Mouse (Mus musculus) heart, postnatal 4 days (tissue): ENCODE data around the gene Nup98. TPM values are rescaled to one million over a fixed set of nuclear protein-coding genes. Genes with fewer than 3 reads are reported as not detected.
A peak's percentile ranks its signal among the peaks of the same experiment; 100 is the strongest.

ENCODE experiments used
- DNase-seq: peaks from one replicate; pipeline ENCODE4 v3.0.0; 2021
- total RNA-seq, 2 experiments: library from RNA; stranded (reverse); gene quantifications; 2 replicates each; pipeline ENCODE4 v1.2.3; 2021

Gene Nup98
- total RNA-seq, 2 experiments from 2014 or later = 50.3 to 50.7 TPM

- no peak for DNase-seq
These were observed 19.8 kb upstream of the Nup98 start for GRCm38 (mm10) chr7:102229814-102230213.

GRCm38 (mm10) chr7:102228049-102228670 lies 18.2 kb upstream of the Nup98 start:
- DNase-seq = no peak

GRCm38 (mm10) chr7:102226051-102226450 lies 16.1 kb upstream of the Nup98 start:
- no peak for DNase-seq

GRCm38 (mm10) chr7:102223883-102224738 lies 14.1 kb upstream of the Nup98 start:
- peak; percentile 42 for DNase-seq

- peak; percentile 73 for DNase-seq
These were observed 13.0 kb upstream of the Nup98 start for GRCm38 (mm10) chr7:102222830-102223556.

GRCm38 (mm10) chr7:102222336-102222735 lies 12.4 kb upstream of the Nup98 start:
- peak; percentile 59 for DNase-seq

GRCm38 (mm10) chr7:102221899-102222298 lies 11.9 kb upstream of the Nup98 start:
- no peak for DNase-seq

- no peak for DNase-seq
These were observed 1.1 kb upstream of the Nup98 start for GRCm38 (mm10) chr7:102211071-102211470.

GRCm38 (mm10) chr7:102208806-102209363 lies 1.1 kb downstream of the Nup98 start:
- DNase-seq = no peak

- no peak for DNase-seq
These were observed 4.3 kb downstream of the Nup98 start for GRCm38 (mm10) chr7:102205646-102206045.

GRCm38 (mm10) chr7:102204296-102204857 lies 5.6 kb downstream of the Nup98 start:
- no peak for DNase-seq

- DNase-seq = no peak
These were observed 8.8 kb downstream of the Nup98 start for GRCm38 (mm10) chr7:102200996-102201785.

- no peak for DNase-seq
These were observed 9.4 kb downstream of the Nup98 start for GRCm38 (mm10) chr7:102200576-102200975.

GRCm38 (mm10) chr7:102192356-102192755 lies 17.6 kb downstream of the Nup98 start:
- DNase-seq = no peak

- no peak for DNase-seq
These were observed 26.1 kb downstream of the Nup98 start for GRCm38 (mm10) chr7:102183849-102184248.

GRCm38 (mm10) chr7:102170300-102170699 lies 39.7 kb downstream of the Nup98 start:
- DNase-seq = no peak

GRCm38 (mm10) chr7:102153691-102154090 lies 56.3 kb downstream of the Nup98 start:
- no peak for DNase-seq

GRCm38 (mm10) chr7:102137898-102138297 lies 72.1 kb downstream of the Nup98 start:
- DNase-seq = no peak

- DNase-seq = peak; percentile 46
These were observed 72.5 kb downstream of the Nup98 start for GRCm38 (mm10) chr7:102137464-102137863.

- no peak for DNase-seq
These were observed 77.6 kb downstream of the Nup98 start for GRCm38 (mm10) chr7:102132395-102132794.

GRCm38 (mm10) chr7:102120326-102120725 lies 89.7 kb downstream of the Nup98 start:
- DNase-seq = no peak

GRCm38 (mm10) chr7:102117382-102117781 lies 92.6 kb downstream of the Nup98 start:
- DNase-seq = no peak
